Mouse (Mus musculus) kidney, postnatal 25 days (tissue): ENCODE measurements around the gene Maz.

Source experiments
- DNase-seq, 2 experiments: peaks; one replicate each; pipeline ENCODE4 v3.0.0; 2021; ENCODE audit warnings: mixed read lengths in 2 of 2

Gene Maz

GRCm38 (mm10) chr7:127020901-127021562, 5.8 kb downstream of the Maz start, which contains the start of the genes Gm42742 and Prrt2:
Gm42742 (minus strand) TSS chr7:127021097.
Prrt2 (minus strand) TSS chr7:127021211.
- DNase-seq = peak; percentile 32 to 70

DNA sequence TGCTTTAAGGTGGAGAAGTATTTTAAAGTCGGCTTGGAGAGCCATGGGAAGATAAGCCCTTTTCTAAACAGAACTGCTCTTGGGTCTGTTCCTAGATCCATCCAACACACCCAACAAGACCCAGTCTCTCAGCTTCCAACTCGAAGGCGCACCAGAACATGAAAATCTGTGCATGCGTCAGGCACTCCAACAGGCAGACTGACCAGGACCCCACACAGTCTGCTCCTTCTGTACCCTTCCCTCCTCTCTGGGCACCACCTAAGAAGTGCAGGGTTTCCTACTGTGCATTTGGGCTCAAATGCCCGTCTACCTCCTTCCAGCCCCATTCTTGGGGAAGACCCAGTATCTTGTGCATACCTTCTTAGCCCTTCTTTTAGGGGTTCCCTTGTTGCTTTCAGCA, 6.3 kb downstream of the Maz start:
- DNase-seq = no peak

GRCm38 (mm10) chr7:127020031-127020430, 6.8 kb downstream of the Maz start:
- no peak for DNase-seq

- no peak for DNase-seq
Measured at GRCm38 (mm10) chr7:127019306-127019960, 7.4 kb downstream of the Maz start.

DNA sequence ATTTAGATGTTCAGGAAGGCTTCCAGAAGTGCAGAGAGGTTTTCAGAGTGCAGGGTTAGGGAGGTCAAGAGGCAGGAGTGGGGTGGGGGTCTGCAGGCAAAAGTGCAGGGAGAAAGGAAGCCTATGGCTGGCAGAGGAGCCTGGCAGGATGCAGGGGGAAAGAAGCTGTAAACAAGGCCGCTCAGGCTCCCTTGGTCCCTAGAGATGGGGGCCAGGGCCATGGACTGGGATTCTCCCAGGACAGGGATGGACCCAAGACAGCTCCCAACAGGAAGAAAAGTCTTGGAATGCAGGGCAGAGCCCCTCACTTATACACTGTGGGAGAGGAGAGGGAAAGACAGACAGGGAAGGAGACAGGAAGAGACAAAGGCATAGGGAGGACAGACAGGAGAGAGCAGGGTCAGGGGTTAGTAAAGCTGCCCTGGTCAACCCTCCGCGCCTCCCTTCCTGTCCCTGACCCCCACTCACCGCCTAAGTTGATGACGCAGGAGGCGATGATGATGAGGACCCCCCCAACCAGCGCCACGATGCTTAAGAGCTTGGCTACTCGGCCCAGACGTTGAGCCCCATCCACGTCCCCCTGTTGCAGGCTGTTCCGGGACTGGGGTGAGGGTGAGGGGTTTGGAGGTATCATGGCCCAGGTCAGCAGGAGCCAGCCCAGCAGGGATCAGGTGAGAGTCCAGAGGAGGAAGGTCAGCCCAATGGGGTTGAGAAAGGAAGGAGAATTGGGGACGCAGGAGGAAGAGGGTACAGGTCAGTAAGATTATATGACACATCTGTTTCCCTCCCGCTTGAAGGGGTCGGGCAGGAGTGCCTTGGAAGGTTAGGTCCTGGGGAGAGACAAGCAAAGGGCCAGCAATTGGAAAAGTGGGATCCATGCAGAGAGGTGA, 8.2 kb downstream of the Maz start:
- no peak for DNase-seq

- DNase-seq = no peak
Measured at GRCm38 (mm10) chr7:127017950-127018345, 8.9 kb downstream of the Maz start.

DNA sequence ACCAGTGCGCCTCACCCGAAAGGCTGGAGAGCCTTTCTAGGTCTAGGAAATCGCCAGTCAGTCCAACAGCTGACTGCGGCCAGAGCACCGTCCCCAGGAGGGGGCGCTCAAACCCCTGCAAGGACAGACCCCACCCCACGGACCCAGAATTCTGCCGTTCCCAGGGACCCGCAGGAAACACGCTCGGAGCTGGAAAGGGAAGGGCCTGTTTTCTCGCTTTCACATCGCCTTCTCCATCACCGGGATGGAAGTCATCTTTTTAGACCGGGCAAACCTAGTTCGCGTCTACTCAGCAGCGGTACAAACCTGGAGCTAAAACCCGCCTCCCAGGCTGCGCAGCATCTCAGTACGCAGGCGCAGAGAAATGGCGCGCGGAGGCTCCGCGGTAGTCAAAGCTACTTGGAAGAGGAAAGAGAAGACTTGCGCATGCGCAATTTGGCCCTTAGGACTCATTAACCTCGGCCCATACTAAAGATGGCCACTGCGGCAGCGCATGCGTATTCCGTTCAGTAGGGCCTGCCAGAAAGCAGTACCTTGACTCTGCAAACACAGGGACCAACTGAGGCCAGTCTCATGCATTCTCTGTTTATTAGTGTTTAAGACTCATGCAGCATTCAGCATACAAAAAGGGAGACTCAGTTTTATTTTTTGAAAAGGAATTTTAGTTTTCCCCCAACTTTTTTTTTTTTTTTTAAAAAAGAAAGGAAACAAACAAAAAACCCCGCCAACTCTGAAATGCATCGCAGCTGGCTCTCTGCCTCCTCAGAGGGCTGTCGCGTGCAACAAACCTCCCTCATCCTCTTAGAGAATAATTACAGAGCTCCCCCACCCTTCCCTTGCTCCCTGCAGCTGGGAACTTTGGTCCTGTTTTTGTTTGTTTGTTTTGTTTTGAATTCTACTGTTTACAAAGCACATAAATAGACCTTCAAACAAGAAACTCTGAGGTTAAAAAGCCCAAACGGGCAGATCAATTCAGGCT, 9.6 kb downstream of the Maz start, which contains the start of gene Pagr1a:
Pagr1a (minus strand) TSS at position 382 of the 979 bp plus-strand sequence.
- DNase-seq = peak; percentile 99

- peak; percentile 67 to 83 for DNase-seq
Measured at GRCm38 (mm10) chr7:127016486-127016938, 10.3 kb downstream of the Maz start.

GRCm38 (mm10) chr7:127016481-127016485, 10.6 kb downstream of the Maz start, which contains the start of gene Pagr1b:
Pagr1b (minus strand) TSS chr7:127016484.
- DNase-seq = no peak

DNA sequence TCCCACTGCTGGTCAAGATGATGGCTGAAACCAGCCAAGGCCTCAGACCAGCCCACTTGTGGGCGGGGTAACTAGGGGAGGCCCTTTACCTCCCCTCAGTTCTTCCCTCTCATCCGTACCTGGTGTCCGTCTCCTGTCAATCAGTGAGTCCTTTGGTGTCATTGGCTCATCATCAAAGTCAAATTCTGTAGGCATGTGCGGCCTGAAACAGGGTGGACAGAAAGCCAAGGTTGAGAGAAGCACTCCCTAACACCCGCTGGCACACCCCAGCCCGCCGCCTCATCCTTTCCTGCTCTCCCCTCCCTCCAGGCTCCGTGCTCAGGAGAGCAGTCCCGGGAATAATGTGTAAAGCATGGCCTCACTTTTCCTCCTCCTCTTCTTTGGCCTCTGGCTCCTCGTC, 10.8 kb downstream of the Maz start:
- DNase-seq = peak; percentile 68 to 87

DNA sequence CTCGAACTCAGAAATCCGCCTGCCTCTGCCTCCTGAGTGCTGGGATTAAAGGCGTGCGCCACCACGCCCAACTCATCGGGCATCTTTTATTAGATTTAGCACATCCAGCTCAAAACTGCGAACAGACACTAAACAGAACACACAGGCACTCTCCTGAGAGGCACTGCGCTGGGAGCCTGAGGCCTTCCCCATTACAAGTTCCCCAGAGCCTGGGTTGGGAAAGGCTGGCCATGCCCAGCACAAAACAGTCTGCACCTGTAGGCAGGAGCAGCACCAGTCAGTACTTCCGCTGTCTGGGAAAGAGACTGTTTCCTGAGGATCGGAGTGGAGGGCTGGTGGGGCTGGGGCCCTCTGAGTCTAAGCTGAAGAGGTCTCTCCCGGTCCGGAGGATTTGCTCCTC, 11.8 kb downstream of the Maz start:
- DNase-seq = no peak

- DNase-seq = peak; percentile 86 to 90
Measured at GRCm38 (mm10) chr7:127014320-127014719, 12.5 kb downstream of the Maz start, which contains the start of gene Mvp. Mvp (minus strand) TSS chr7:127014621.

- DNase-seq = no peak
Measured at GRCm38 (mm10) chr7:127013385-127013784, 13.5 kb downstream of the Maz start.

DNA sequence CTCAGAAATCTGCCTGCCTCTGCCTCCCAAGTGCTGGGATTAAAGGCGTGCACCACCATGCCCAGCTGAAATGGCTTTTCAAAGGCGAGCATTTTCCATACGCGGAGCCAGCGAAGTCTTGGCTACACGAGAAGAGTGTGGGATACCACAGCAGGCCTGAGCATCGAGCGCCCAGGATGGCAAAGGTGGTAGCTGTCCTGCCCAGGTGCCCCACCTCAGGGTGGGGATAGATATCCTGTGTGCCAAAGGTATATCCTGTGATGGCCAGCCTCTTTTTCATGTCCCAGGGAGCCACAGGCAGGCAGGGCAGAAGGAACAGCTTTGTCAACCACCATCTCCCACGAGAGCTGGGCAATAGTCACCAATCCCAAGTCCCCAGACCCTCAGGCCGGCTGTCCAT, 14.0 kb downstream of the Maz start:
- no peak for DNase-seq

DNA sequence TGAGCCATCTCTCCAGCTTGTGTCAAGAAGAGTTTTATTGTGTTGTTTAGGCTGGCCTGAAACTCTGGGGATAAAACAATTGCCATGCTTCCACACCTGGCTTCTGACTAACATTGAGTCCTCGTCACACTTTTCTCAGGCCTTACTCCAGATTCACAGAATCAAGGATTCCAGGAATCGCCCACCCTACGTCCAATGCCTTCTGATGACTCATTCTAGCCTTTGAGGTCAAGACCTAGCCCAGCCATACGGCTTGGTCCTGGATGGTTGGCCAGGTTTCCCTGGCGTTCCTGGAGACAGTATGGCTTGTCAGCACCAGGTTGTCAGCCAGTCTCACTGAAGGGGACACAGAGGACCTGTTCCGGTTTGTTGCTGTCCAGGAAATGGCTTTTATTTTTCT, 14.5 kb downstream of the Maz start:
- no peak for DNase-seq

GRCm38 (mm10) chr7:127011717-127012116, 15.1 kb downstream of the Maz start:
- DNase-seq = no peak

- DNase-seq = no peak
Measured at GRCm38 (mm10) chr7:127011051-127011450, 15.8 kb downstream of the Maz start.

DNA sequence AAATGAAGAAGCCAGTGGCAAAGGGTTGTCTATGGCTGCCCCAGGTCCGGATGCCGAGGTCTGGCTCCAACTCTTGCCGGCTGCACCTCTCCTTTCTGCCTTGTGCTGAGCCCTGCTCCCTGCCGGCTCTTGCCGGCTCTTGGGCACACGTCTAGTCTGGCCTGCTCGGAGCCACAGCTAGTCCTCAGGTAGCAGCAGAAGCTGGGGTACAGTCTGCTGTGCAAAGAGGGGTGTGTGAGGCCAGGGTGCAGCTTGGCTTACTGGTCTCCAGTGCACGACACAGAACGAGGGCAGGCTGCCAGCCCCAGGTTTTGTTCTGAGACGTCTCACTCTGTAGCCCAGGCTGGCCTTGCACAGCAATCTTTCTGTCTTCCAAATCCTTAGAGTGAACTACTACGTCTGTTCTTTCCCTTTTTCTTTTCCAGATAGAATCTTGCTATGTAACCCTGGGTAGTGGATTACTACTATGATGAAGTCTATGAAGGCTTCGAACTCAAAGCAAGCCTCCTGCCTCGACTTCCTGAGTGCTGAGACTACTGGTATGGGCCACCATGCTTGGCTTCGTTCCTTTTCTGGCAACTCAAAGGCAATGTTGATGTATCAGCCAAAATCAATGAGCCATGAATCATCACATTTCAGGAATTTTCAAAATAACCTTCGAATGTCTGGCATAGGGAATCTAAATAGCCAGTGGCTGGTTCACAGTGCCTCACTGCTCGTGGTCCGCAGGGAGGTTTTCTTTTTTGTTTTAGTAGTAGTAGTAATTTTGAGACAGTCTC, 17.3 kb downstream of the Maz start:
- no peak for DNase-seq

GRCm38 (mm10) chr7:127008239-127009019, 18.4 kb downstream of the Maz start:
- DNase-seq = peak; percentile 38 to 75

DNA sequence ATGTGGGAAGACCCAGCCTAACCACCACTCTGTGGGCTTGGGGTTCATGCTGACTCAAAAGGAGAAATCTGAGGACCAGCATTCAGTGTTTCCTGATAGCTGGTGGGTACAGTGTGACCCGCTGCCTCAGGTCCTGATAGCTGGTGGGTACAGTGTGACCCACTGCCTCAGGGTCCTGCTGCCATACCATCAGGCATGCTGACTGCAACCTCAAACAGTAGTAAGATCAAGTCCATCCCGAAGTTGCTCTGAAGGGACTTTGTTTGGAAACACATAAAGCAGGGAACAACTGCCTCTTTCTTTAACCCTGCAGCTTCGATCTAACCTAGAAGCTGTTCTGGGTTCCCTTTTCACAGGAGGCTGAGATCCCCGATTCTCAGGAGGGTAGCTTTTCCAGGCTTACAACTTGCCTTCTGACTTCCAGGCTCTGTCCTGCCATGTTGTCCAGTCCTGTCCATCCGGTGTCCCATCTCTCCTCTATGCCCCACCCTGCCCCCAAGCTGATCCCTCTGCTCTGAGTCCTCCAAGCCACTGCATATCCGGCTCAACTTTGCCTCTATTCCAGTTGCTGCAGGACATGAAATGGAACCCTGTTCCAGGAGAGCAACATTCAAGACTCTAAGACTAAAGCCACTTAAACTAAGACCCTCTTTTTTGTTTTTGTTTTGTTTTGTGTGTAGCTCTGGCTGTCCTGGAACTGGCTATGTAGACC, 19.4 kb downstream of the Maz start:
- no peak for DNase-seq
